Mouse (Mus musculus): ENCODE results near the gene Gapvd1. TPM values are rescaled to one million over a fixed set of nuclear protein-coding genes. Genes with fewer than 3 reads are reported as not detected.

Gapvd1 gene
- 4.9 and 5.2 TPM in 2 replicates for polyA plus RNA-seq (2012; rRNA removed; ENCODE audit: low replicate concordance)

GRCm38 (mm10) chr2:34754551-34755358 lies at the start of gene Gapvd1:
Gapvd1 (minus strand) TSS chr2:34755232.

GRCm38 (mm10) chr2:34799357-34800256 lies 44.6 kb upstream of the Gapvd1 start, which contains the start of gene Rabepk:
Rabepk (minus strand) TSS chr2:34799912.

GRCm38 (mm10) chr2:34771368-34772226 lies 16.6 kb upstream of the Gapvd1 start, which contains the start of gene Hspa5:
Hspa5 (plus strand) TSS chr2:34771970.

Other genes starting within 250 kb of the Gapvd1 start
- gene Hspa5, start 16.7 kb upstream of the Gapvd1 start, polyA plus RNA-seq (2012; rRNA removed; ENCODE audit: low replicate concordance), result 323 and 776 TPM in 2 replicates
- 9.8 and 22.9 TPM in 2 replicates for gene Rabepk, start 44.7 kb upstream of the Gapvd1 start, polyA plus RNA-seq (2012; rRNA removed; ENCODE audit: low replicate concordance)
- 12.3 TPM in 2 replicates for gene Fbxw2, start 71.1 kb upstream of the Gapvd1 start, polyA plus RNA-seq (2012; rRNA removed; ENCODE audit: low replicate concordance)
- not detected in 2 replicates for gene Gm34653, start 77.8 kb upstream of the Gapvd1 start, polyA plus RNA-seq (2012; rRNA removed; ENCODE audit: low replicate concordance)
- gene Cutal, start 119.2 kb upstream of the Gapvd1 start, polyA plus RNA-seq (2012; rRNA removed; ENCODE audit: low replicate concordance), result 12.6 and 18.7 TPM in 2 replicates
- gene Psmd5, start 119.7 kb upstream of the Gapvd1 start, polyA plus RNA-seq (2012; rRNA removed; ENCODE audit: low replicate concordance), result 2.1 and 2.9 TPM in 2 replicates
- 0.65 and 0.81 TPM in 2 replicates for gene Phf19, start 158.8 kb upstream of the Gapvd1 start, polyA plus RNA-seq (2012; rRNA removed; ENCODE audit: low replicate concordance)
- gene Traf1, start 206.5 kb upstream of the Gapvd1 start, polyA plus RNA-seq (2012; rRNA removed; ENCODE audit: low replicate concordance), result 2.6 and 4.1 TPM in 2 replicates